Mouse (Mus musculus) mouse embryonic stem cell (cell line): Measurements from ENCODE around the gene Kcnq2.

Source experiments
- in situ Hi-C, 2 experiments: fragments of 300-500 bp; cut with MboI; formaldehyde crosslinking; loops; 1 replicate in 1 of 2; 3 replicates in 1 of 2; pipeline ENCODE4 v1.14.3; 2019 to 2020; ENCODE audit warnings: low sequenced_read_pairs in 2 of 2, low pct_unique_long_range_greater_than_20kb in 1 of 2, mixed read lengths in 1 of 2; ENCODE audit not compliant: unreplicated experiment in 1 of 2

Kcnq2 gene

DNA sequence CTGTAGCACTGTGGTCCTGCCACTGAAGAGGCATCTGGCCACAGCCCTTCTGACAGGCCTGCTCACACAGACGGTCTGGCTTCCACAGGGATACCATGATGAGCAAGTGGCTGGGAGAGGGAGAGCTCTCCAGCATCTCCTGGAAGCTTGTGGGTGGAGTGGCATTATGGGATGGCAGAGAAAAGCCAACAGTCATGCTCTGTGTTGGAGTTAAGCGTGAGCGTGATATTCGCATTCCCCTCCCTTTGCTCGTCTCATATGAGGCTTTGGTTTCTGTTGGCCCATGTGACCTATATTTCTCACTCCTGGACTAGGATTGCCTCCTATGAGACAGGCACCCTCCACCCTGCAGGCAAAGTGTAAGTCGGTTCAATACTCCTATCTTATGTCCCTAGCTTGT is 15.2 kb upstream of the Kcnq2 start:
- in situ Hi-C loops, result no loop called here

DNA sequence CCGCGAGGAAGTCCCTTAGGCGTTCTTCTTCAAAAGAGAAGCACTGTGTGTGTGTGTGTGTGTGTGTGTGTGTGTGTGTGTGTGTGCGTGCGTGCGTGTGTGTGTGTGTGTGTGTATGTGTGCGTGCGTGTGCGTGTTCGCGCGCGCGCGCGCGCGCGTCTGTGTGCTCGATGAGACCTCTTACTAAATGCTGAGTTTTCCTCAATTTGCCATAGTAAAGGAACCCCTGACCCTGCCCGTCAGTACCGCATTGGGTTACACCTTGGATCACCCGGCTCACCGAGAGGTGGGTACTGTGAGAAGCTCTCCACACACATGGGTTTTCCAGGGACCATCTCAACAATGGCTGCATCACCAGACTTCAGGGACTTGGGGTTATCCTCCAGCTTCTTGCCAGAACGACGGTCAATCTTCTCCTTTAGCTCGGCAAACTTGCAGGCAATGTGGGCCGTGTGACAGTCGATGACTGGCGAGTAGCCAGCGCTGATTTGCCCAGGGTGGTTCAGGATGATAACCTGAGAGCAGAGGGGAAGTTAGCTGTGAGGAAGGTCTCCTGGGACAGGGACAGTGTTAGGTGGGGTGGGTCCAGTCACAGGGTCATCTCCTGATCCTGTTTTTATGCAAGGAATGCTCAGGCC is 13.3 kb upstream of the Kcnq2 start:
- in situ Hi-C loops, result no loop called here

DNA sequence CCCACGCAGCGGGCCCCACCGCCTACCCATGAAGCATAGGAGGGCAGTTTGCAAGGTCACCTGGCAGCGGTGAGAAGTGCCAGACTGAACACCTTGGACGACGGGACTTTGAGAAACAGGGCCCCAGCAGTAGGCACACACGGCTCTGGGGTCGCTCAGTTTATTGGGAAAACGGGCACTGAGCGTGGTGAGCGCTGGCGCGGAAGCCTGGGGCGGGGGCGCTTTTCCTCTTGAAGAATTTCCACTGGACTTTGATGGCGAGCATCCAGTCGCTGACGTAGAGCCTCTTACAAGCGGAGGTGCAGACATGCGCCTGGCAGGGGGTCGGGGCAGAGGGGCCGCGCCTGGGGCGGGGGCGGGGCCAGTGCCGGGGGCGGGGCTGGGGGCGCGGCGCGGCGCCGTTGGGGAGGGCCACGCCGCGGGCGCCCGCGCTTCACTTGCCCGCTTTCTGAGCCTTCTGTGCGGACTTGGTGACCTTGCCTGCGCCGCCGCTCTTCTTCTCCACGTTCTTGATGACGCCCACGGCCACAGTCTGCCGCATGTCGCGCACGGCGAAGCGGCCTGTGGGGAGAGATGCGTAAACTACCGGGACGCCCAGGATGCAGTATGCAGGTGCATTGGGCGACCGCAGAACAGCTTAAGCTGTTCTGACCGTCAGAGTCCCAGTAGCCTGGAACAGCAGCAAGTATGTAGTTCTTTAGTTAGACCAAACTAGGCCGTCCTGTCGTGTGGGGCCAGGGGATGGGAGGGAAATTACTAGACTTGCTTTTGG is 12.6 kb upstream of the Kcnq2 start:
- in situ Hi-C loops, result no loop called here

DNA sequence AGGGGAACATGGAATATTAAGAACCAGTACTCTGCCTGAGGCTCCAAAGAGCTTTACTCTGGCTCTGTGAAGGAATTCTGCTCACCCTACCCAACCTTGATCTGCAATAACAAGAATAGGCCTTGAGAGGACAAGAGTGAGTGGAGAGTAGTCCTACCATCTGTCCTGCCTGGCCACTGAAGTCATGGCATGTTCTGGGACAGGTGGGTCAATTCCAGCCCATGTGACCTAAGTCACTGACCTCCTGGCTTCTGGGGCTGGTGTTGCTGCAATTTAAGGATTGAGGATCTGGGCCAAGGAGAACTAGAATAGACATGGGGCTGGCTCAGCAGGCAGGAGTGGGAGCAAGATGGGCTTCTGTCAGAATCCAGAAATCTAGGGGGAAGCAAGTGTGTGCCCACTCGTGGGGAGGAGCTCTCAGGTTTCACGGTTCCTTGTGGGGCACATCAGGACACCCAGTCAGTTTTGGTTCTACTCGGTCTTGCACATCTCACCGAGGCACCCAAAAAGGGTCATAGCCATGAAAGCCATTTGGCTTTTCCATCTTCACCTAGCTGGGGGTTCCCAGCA is 12.0 kb upstream of the Kcnq2 start:
- in situ Hi-C loops, result no loop called here

DNA sequence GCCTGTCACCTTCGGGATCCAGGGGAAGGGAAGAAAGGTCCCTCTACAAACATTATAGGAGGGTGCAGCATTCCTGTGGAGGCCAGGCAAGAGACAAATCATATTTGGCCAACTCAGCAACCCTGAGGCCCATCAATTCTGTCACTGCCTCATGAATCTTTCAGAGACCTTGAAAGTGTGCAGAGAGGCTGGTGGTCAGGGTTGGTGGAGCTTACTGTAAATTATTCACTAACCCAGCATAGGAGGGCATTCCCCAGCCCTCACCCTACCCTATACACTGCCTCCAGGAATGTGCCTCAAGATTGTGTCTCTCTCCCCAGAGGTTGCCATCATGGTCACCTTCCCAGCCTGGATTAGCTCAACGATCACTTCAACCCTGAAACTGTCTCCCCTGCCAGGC is 9.6 kb upstream of the Kcnq2 start:
- in situ Hi-C loops, result no loop called here

DNA sequence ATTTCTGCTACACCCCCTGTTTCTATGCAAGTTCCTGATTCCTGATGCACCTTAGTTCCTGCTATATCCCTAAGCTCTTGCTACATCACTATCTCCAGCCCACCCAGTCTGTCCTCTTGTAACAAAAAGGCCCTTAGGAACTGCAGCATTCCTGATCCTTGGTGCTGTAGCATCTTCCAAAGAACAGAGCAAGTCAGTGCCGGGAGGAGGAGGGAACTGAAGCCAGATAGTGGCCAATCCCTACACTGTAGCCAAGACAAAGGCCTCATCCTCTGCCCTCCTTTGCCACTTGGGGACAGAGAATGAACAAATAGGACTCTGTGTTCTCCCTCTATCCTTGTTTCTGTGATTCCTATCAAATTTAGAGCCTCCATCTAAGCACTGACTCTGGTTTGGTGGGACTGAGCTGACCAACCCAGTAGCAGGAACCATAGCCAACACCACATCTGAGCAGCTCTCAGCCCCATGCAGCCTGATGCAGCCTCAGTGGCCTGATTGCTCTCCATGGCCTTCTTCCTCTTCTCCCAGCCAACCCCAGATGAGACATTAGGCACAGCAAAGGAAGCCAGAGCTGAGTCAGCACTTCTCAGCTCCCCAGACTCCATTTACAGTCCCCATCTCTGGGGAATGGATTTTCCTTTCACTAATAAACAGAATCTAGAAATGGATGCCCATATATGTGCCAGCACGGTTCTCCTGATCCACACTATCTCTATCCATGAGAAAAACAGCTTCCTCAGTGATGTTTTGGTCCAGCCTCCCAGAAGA is 8.6 kb upstream of the Kcnq2 start:
- in situ Hi-C loops, result no loop called here

DNA sequence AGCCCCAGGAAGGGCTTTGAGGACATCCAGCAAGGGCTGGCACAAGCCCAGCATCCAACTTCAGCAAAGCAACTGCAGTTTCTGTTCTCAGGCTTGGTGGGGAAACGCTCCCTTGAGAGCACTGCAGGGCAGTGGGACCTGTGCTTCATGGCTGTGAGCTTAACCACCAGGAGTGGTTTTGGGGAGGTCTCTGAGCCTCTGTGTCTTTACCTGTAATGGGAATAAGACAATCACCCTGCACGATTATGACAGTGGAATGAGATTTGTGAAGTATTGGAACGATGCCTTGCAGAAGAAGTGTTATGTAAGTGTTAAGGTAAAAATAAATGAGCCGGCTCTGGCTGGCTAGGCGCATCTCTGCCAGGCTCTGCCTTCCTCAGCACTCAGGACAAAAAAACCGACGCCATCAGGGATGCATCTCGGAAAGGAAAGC is 7.6 kb upstream of the Kcnq2 start:
- in situ Hi-C loops, result no loop called here

DNA sequence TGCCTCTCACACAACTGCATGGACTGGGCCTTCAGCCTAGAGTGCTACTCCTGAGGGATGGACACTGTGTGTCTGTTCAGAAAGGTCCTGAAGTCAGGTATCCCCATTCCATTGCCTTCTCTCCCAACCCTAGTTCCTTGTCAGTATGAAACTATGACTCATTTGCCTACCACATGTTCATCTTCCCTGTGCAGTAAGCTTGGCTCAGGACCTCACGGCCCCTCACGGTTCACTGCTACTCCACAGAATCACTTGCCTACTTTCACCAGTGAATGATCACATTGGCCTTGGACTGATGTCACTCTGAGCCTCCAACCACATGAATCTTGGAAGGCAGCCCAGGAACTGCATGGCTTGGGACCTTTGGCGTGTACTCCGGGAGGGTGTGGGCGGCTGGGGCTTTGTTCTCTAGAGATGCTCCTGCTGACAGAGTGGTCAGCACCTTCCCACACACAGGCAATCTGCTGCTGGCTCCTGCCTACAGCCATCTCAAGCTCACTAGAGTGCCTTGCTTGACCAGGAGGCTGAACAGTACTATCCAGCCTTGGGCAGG is 4.6 kb upstream of the Kcnq2 start:
- in situ Hi-C loops, result no loop called here

DNA sequence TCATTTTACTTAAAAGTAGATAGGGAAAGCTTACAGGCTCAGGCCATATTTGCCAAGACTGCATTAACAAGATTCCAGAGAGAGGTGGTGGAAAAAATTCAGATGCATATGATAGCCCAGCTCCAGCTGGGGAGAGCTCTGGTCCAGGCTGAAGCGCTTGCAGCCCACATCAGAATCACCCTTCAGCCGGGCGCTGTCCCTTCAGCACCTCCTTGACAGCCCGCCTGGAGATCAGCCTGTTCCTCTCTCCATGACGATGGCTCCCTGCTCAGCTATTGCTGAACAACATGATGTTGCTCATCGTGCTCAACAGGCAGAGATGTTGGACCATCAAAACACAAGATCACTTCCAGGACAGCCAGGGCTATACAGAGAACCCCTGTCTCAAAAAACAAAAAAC is 1.8 kb upstream of the Kcnq2 start:
- in situ Hi-C loops, result no loop called here

DNA sequence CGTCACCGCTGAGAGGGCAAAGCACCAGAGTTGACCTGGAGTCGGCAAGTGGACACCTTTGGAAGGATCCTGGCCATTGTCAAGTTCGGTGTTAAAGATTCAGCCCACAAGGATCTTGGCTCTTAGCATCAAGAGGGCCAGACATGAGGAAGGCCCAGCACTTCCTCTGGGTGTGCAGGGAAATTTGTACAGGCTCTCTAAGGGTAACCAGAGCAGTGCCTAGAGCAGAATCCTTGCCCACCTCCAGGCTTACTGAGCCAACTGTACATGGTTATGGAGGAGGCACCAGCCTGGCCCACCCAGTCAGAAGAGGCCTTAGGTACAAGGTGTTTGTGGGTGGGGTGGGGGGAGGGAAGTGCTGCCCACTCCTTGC is 332 bp upstream of the Kcnq2 start:
- in situ Hi-C loops, result no loop called here

DNA sequence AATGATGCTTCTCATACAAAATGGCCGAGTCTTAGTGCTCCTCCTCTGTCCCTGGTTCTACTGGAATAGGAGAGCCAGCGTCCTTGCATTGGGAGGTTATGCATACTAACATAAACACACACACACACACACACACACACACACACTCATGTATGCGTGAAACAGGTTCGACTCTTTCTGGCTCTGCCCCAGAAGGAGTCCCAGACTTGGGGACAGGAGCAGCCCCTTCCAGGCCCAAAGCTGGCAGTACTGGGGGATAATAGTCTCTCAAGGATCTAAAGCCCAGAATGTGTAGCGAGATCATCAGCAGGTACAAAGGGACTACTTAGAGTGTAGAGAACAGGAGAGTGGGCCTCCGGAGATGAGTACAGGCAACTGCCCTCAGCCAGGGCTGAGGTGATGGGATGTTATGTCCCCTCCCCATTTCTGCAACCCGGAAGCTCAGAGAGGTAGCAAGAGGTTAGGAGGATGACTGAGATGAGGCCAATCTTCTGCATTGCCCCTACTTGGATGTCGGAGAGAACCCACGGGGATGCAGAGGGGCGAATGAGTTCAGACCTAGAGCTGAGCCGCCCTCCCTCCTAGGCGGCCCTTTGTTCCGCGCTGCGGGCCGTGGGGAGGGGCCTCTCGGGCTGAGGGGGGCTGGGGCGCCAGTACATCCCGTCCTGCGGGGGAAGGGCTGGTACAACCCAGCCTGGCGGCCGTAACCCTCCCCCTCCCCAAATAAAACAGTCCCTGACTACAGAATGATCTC is 1.1 kb downstream of the Kcnq2 start:
- in situ Hi-C loops, result no loop called here

DNA sequence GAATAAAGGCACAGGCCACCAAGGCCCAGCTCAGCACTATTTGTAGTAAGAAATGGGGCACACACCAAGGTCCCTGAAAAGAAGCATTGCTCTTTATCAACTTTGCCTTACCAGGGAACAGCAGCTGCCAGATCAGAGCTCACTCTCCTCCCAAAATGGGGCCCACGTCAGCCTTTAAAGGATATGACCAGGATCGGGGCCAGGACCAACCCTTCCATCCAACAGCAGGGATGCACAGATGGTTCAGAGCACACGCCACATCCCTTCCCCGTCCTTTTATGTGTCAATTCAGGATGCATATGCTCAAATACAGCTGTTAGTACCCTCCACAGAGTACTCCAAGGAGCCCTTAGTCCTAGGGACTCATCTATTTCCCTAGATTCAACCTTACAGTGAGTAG is 4.9 kb downstream of the Kcnq2 start:
- in situ Hi-C loops, result no loop called here

DNA sequence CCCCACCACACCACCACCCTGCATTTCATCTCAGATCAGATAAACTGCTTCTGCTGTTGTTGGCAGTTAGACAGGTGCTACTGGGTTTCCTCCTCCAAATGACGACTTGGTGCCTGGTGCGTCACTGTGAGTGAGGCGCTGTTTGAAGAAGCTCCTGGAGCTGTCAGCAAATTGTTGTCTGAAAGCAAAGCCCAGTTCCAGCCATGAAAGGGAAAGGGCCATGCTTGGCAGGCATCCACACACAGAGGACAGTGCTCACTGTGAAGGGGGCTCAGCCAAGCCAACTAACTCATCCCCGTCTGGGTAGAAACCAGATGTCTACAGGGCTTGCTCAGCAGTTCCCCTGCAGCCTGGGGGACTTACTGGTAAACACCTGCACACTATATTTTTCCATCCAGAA is 6.1 kb downstream of the Kcnq2 start:
- in situ Hi-C loops, result no loop called here

DNA sequence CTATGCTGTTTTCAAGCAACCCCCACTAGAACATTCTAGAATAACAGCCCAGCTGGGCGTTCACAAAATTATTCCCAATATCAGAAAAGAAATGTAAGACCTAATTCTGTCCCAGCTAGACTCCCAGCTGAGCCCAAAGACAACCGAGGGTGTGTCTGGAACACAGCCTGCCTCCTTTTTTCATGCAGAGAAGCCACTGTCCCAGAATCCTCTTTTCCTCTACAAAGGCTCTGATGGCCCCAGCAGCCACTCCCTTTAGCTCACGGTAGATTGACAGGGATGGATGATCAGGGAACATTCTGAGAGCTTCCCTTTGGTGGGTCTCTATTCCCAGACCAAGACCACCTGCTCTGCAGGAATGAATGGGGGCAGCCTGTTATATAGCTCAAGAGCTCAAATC is 7.3 kb downstream of the Kcnq2 start:
- in situ Hi-C loops, result no loop called here

DNA sequence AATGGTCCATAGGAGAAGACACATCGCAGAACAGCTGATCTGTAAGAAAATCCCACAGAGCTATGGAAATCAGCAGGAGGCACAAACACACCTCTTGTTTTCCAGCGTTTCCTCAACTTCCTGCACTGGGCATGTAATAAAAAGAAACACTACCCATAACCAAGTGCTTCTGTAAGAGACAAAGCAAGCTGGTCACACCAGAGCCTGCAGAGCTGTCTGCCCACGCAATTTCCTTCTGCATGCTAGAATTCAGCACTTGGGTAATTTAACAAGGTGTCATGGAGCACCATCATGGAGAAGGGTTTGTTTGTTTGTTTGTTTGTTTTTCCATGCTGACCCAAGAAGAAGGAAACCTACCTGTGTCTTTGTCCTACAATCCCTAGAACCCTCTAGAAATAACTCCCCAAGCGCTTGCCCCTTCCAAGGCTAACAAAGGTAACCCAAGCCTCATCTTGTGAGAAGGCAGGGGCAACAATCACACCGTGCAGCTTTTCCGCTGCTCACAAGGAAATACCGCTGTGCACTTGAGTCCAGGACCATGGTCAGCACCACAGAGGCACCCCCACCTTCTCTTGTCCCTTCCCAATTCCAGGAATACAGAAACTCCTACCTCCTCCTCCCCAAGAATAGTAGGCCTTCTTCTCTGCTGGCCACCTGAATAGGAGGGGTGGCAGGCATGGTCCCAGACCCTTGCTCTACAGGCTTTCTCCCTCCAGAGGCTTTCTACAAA is 9.2 kb downstream of the Kcnq2 start:
- in situ Hi-C loops, result no loop called here

DNA sequence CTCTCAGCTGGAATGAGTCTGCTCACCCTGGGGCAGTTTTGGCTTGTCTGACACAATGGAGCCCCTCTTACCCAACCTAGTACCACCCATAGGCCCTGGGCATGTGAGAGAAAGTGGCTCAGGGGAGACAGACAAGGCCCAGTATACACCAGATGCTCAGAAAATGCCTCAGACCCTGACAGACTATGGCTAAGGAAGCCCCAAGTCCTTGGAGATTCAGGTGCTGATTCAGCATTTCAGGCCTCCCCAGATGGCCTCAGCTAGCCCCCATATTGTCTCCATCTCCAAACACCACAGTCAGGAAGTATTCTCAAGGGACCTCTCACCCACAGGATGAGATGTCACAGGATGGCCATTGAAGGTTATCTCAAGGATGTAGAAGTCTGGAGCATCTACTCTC is 12.5 kb downstream of the Kcnq2 start:
- in situ Hi-C loops, result no loop called here

DNA sequence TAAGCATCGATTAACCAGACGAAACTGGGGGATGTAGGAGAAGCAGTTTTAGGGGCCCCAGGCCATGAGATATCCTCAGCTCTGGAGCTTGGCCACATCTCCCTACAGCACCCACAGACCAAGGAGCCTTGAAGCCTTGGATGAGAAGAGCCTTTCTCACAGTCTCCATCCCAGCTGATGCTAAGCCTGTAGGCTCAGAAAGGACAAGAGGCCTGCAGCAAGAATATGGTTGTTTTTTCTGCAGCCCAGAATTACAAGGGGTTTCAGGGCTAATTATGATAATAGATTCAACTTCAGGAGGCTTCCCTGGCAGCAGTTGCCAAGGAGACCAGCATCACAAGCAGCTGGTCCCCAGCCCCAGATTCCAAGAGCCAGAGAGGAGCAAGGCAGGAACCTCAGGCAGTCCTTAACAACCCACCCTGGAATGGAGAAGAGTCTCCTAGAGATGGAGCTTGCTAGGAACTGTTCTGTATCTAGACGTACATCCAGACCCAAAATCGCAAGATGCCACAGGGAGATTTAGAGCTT is 14.1 kb downstream of the Kcnq2 start:
- in situ Hi-C loops, result no loop called here

DNA sequence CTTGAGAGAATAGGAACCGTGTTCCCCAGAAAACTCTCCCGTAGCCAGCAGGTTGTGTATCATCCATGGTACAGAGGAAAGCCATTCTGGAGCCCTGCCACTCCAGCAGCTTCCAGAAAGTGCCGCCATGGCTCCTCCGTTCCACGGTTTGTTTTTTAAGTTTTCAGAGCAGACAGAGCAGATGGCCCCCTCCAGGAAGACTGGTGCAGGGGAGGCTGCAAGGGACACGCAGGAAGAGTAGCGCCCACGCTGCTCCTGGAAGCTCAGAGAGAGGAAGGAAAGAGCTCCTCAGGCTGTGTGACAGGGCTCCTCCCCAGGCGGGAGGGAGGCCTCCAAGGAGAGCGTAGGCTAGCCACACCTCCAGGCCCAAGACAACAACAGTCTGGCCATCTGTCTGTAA is 15.1 kb downstream of the Kcnq2 start:
- in situ Hi-C loops, result no loop called here
